Mouse (Mus musculus) urinary bladder, postnatal 10 days (tissue): ENCODE results near the gene Cd200r1.
"Not testable (repeated sequence)": the region's sequence is repeated elsewhere in the genome, so short reads cannot be mapped to it uniquely, and the experiment has no call there.

Source experiments
- DNase-seq: peaks from one replicate; pipeline ENCODE4 v3.0.0; 2022; ENCODE audit warnings: low spot score

Gene Cd200r1

DNA sequence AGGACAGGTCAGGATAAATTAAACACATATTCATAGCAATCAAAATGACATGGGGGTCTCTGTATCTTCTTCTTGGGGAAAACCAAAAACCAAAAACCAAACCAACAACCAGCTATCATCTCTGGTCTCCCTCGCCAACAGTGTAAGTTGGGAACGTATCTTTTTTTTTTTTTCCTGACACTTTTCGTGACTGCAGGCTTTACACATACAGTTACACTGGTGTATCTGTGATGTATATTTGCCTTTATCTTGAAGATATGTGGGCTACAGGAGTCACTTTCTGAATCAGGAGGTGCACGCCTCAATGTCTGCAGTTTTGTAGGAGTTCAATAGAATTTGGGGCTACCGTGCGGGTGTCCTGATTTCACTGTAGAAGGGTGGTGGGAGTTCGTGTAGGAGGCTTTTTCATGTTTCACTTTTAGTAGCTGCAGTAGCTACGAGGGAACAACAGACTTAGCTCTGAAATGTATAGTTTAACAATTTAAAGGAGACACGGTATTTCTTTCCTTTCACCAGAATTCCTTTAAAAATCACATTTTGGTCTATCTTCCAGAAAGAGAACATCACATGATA, 870 bp downstream of the Cd200r1 start:
- DNase-seq = no peak

GRCm38 (mm10) chr16:44767506-44767905, 2.0 kb downstream of the Cd200r1 start:
- no peak for DNase-seq

DNA sequence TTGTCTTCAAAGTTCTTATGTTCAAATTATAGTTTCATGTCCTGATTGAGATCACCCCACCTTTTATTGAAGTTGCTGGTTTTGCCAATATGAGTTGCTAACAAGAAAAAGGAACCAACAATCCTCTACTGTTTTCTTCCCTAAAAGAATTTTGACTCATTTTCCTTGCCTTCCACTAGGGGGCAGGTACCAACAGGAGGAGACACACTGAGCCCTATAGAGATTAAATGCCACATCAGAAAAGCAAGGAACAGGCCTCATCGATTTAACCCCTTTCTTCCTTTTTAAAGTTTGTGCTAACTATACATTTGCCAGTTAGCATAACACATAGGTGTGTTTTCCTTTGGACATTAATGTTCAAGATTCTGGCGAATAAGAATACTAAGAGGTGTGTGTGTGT, 2.4 kb downstream of the Cd200r1 start:
- no peak for DNase-seq

DNA sequence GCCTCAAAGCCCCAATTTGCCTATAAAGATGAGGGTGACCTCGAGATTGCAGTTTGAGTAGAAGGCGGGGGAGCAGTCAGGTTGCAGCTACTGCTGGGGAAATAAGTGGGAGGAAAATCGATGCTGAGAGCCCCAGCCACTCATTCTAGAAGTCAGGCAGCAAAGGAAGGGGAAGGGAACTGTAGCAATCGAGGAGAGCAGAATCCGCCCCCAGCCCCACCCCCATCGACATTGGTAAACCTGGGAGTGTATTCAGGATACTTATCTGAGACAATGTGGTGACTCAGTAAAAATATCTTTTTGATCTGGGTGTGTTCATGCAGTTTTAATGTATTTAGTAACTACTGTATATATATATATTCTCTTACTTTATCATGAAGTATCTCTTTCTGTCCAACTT, 7.0 kb downstream of the Cd200r1 start:
- no peak for DNase-seq

- no peak for DNase-seq
These were observed 8.1 kb downstream of the Cd200r1 start for GRCm38 (mm10) chr16:44773673-44774072.

DNA sequence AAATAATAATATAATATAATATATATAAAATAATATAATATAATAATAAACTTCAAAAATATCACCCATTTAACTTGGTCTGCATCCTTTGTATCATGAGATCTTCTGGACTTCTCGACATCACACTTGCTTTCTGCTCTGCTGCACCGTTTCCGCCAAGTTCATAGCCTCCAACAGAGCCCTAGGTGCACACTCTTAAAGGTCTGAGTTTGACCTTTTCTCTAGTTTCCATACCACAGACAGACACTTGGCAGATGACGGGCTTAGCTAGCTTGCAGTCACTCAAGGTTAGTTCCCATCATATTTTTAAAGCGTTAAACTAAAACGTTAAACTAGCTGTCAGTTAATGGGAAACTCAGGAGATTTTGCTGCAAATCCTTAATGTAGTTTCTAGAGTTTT, 8.7 kb downstream of the Cd200r1 start:
- DNase-seq = no peak

- no peak for DNase-seq
These were observed 13.1 kb downstream of the Cd200r1 start for GRCm38 (mm10) chr16:44778538-44779147.

DNA sequence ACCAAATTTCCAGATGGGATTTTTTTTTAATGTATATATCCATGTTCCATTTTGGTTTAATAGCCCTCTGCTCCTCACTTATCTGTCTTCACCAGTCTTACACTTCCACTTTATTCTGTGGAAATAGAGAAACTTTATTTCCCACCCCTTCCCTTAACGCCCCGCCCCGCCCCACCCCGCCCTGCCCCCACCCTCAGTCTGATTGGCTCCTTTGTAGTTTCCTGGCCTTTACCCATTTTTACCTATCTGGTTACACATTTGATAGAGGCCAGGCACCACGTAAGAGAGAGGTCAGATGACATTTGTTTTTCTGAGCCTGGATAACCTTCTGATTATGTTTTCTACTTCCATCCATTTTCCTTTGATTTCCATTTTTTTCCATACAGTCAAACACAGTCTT, 14.0 kb downstream of the Cd200r1 start:
- no peak for DNase-seq

DNA sequence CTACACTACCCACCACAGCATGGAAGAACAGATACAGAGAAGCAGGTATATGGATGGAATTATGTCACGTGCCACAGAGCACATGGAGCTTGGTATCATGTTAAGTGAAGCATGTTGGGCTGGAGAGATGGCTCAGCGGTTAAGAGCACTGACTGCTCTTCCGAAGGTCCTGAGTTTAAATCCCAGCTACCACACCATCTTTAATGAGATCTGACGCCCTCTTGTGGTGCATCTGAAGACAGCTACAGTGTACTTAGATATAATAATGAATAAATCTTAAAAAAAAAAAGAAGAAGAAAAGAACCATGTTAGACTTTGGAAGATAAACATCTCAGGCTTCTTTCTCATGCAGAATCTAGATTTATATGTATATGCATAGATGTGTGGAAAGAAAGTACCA, 15.2 kb downstream of the Cd200r1 start:
- no peak for DNase-seq

- DNase-seq = no peak
These were observed 21.4 kb downstream of the Cd200r1 start for GRCm38 (mm10) chr16:44786934-44787333.

- no peak for DNase-seq
These were observed 28.9 kb downstream of the Cd200r1 start for GRCm38 (mm10) chr16:44794416-44794815.

GRCm38 (mm10) chr16:44805976-44806375, 40.4 kb downstream of the Cd200r1 start:
- DNase-seq = no peak

DNA sequence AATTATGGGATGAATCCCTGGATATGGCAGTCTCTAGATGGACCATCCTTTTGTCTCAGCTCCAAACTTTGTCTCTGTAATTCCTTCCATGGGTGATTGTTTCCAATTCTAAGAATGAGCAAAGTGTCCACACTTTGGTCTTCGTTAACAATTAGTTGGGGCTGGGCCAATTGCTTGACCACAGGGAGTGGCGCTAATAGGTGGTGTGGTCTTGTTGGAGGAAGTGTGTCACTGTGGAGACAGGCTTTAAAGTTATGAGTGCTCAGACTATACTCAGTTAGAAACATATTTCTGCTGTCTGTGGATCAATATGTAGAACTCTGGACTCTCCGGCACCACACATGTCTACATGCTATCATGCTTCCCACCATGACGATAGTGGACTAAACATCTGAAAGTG, 44.7 kb downstream of the Cd200r1 start:
- not testable (repeated sequence) for DNase-seq

DNA sequence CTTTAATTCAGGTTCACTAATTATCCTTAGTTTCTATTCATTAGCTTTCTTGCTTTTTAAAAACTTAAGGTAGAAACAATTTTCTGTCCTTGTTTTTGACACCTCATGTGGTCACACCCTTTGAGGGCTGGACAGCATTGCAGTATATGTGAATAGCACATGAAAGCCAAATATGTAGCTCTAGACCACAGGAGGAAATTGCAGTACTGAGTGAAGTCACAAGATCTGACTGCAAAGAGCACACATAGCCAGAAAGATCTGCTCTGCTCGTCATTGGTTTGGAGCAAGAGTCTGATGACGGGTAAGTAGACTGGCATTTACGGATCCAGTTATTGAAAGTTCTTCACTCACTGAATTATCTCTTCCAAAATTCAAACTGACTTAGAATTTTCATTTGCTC, 46.0 kb downstream of the Cd200r1 start, which contains the start of gene Cd200r4:
Gene Cd200r4, plus strand, starts transcription at position 190 of the 400 bp plus-strand sequence.
- no peak for DNase-seq

GRCm38 (mm10) chr16:44812468-44813065, 47.0 kb downstream of the Cd200r1 start:
- no peak for DNase-seq

GRCm38 (mm10) chr16:44818010-44818409, 52.5 kb downstream of the Cd200r1 start:
- no peak for DNase-seq

DNA sequence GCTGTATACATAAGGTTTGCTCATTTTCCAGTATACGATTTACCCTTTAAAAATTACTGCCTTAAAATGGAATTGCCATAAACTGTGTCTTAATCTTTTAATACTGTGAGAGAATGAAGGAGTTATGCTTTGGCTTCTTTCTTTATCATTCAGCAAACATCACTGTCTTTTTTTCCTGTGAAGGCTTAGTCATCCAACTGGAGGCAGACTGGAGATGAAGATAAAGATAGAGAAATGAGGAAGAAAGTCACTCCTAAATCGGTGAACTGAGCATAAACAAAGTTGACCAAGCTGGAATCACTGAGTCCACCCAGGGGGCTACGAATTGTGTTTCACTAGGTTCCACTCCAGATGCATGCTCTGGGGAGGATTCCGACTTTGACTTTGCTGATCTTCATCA, 55.0 kb downstream of the Cd200r1 start:
- no peak for DNase-seq

- no peak for DNase-seq
These were observed 66.8 kb downstream of the Cd200r1 start for GRCm38 (mm10) chr16:44832286-44832685.

GRCm38 (mm10) chr16:44833189-44833588, 67.7 kb downstream of the Cd200r1 start:
- not testable (repeated sequence) for DNase-seq
